Mouse (Mus musculus): ENCODE measurements around the gene Wrnip1.
A peak's percentile ranks its signal among the peaks of the same experiment; 100 is the strongest.
"Not testable (repeated sequence)": the region's sequence is repeated elsewhere in the genome, so short reads cannot be mapped to it uniquely, and the experiment has no call there.

The Wrnip1 gene

DNA sequence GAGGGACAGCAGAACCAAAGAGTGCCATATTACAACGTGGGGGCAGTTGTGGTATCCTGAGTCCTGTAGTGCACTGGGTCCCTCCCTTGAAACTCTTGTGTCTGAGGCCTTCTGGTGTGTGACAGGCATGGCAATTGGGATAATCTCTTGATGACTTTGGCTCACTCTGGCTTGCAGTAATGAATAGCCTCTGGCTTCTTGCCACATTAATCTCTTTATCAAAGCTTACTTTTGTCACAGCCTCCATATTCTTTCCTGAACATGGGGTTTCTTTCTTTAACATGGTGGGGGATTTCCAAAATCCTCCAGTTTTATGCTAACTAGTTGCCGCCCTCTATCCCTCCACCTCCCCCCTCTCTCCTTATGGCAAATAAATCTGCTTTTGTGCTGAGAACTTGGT, 51.2 kb downstream of the Wrnip1 start:
- no peak for DNase-seq

DNA sequence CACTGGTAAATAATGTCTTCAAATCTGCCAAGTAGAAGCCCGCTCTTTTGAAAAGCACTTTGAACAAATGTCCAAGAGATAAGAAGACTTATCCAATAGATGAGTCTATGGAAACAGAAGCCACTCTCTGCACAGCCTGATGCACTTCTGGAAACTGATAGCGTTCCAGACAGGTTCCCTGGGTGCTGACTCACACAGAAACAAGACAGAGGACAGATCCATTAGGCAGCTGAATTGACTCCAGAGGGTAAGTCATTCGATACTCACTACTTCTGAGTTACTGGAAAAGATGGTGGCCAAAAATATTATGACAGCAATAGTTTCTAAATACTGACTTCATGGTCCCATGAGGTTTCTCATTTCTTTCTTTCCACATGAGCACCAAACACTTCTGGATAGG, 59.0 kb downstream of the Wrnip1 start:
- no peak for DNase-seq

DNA sequence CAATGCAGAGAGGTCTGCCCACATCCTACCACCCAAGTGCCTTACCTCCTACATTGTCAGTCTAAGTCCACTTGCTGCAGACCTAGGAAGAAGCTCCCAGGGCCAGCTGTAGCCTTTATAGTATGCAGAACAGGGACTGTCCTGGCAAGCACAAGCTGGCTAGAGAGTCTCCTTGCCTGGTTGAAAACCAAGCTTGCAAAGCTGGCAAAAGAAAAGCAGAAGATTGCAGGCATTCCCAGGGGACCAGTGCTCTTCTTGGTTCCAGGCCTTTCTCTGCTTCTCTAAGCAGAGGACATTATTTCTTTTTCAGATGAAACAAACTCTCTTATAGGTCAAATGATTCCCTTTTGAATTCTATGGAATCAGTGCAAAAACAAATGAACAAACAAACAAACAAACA, 61.6 kb downstream of the Wrnip1 start:
- no peak for DNase-seq

DNA sequence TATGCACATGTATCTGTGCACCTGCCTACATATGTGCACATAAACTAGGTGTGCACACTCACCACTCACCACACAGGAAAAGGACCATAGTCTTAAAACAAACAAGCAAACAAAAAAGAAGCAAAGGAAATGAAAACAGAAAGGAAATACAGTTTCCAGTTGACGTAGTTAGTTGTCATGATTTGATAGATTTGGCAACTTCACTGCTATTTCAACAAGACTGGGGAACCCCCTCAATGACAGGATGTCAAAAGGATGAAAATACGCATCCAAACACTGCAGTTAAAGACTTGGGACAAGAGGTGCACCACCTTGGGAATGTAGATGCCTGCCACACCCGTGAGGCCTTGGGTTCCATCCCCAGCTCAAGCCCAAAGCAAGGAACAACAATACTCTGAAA, 62.7 kb downstream of the Wrnip1 start:
- DNase-seq = not testable (repeated sequence)

DNA sequence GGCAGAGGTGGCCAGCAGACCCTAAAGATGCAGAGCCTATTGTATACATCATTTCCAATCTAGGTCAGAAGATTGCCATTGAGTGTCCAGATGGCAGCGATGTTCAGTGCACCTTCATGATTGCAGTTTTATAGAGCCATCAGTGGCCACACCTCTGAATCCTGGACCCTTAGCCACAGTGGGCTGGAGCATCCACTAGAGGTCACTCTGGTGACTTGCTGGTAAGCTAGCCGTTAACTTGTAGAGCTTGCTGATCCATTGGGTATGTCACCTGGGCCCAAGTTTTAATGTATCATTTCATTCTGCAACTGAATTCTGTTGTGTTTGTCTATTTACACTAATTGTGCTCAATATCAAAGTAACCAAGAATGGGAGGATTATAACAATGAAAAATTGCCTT, 63.8 kb downstream of the Wrnip1 start:
- no peak for DNase-seq

DNA sequence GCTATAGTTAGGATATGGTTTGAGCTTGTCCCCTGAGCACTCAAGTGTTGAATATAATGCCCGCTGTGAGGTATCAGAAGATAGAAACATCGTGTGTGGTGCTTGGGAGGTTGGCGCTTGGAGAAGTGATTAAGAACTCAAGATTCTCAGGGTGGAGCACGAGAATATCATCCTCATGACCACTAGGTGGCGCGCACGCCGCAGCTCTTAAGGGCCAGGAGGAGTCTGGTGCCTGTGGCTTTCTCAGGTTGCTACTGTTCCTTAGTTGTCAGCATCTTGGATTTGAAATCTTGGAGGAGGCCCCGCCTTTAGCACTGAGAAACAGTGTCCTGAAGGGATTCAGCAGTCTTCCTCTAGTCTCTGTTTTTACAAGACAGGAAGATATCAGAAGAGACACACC, 64.6 kb downstream of the Wrnip1 start:
- peak; percentile 85 for DNase-seq

DNA sequence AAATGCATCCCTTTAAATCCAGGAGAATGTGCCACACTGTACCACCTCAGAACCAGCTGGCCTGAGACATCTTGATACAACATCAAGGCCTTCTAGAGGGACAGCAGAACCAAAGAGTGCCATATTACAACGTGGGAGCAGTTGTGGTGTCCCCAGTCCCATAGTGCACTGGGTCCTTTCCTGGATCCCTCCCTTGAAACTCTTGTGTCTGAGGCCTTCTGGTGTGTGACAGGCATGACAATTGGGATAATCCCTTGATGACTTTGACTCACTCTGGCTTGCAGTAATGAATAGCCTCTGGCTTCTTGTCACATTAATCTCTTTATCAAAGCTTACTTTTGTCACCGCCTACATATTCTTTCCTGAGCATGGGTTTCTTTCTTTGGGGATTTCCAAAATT, 65.2 kb downstream of the Wrnip1 start:
- DNase-seq = no peak

DNA sequence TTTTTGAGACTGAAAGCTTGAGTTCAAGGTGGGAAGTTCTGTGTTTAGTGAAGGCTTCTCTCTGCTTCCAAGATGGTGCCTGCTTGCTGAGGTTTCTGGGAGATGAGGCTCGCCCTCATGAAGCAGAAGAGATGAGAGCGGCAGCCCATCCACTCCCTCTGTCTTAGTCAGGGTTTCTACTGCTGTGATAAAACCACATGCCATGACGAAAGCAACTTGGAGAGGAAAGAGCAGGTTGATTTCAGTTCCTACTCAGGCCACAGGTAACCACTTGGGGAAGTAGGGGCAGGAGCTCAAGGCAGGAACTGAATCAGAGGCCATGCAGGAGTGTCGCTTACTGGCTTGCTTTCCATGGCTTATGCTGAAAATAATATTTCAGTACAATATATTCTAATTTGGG, 66.4 kb downstream of the Wrnip1 start:
- DNase-seq = not testable (repeated sequence)

DNA sequence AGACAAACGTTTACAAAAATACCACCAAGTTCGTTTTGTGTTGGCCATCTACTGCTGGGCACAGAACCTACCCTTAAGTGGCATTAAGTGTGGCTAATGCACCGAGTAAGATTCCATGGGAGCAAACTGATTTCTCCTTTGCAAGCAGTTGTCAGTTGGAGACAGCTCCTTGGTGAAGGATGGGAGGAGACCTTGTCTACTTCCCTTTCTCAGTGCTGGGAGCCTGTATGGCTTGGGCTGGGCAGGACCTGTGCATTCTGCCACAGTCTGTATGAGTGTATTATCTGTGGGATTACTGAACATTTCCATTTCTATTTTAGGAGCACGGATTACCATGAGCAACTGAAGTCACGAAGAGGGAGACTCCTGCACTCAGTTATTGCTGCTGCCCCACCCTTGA, 67.0 kb downstream of the Wrnip1 start:
- DNase-seq = no peak
